Mouse (Mus musculus): ENCODE results near the gene Rpp38. TPM values are rescaled to one million over a fixed set of nuclear protein-coding genes. Genes with fewer than 3 reads are reported as not detected.

Rpp38 gene
- total RNA-seq (2023): 4.5 TPM

GRCm38 (mm10) chr2:3332484-3333242 lies at the start of gene Rpp38:
Gene Rpp38, minus strand, starts transcription at chr2:3332643.

GRCm38 (mm10) chr2:3335611-3336301 lies 3.3 kb upstream of the Rpp38 start, which contains the start of gene Acbd7:
Gene Acbd7, plus strand, starts transcription at chr2:3336168.

GRCm38 (mm10) chr2:3283602-3284472 lies 48.6 kb downstream of the Rpp38 start, which contains the start of gene Nmt2:
Gene Nmt2, plus strand, starts transcription at chr2:3284212.

Other genes starting within 250 kb of the Rpp38 start
- gene Fam171a1, start 218.4 kb downstream of the Rpp38 start, total RNA-seq (2023): not detected
- 39.0 TPM for gene Nmt2, start 48.4 kb downstream of the Rpp38 start, total RNA-seq (2023)
- gene Acbd7, start 3.5 kb upstream of the Rpp38 start, total RNA-seq (2023): not detected
- gene Olah, start 64.6 kb upstream of the Rpp38 start, total RNA-seq (2023): not detected
- not detected for gene Meig1, start 90.0 kb upstream of the Rpp38 start, total RNA-seq (2023)
- gene Dclre1c, start 91.5 kb upstream of the Rpp38 start, total RNA-seq (2023): 41.8 TPM
- 3.9 TPM for gene Suv39h2, start 142.4 kb upstream of the Rpp38 start, total RNA-seq (2023)
- gene Gm45902, start 180.1 kb upstream of the Rpp38 start, total RNA-seq (2023): 16.3 TPM
- 108 TPM for gene Hspa14, start 180.2 kb upstream of the Rpp38 start, total RNA-seq (2023)
- gene Cdnf, start 180.4 kb upstream of the Rpp38 start, total RNA-seq (2023): 0.35 TPM
- gene Fam107b, start 237.8 kb upstream of the Rpp38 start, total RNA-seq (2023): 487 TPM

Data from CD4-positive naive resting alpha-beta T cell, adult 76 days (primary cell).